Mouse (Mus musculus): ENCODE measurements around the gene Gm13285. TPM values are rescaled to one million over a fixed set of nuclear protein-coding genes. Genes with fewer than 3 reads are reported as not detected.

The Gm13285 gene
- polyA plus RNA-seq, 1 experiment from 2014 or later, result 0.25 TPM

- ATAC-seq, result no peak
- H3K4me3 ChIP-seq (ENCODE audit: low read depth, low read length), result no peak overlapping the region
- TF ChIP-seq EP300 (IDR thresholded peaks at IDR 0.05; ENCODE audit: low read depth) (no peak), CTCF (IDR thresholded peaks at IDR 0.05; ENCODE audit: low read depth) (peak; percentile 51)
- no peaks in the 10 kb centered on the region for H3K27me3 ChIP-seq (ENCODE audit: insufficient read depth, low read length)
- 28% methylated on average over 3 of the region's 3 CpGs for WGBS (ENCODE audit: insufficient replicate concordance)
- H3K4me2 ChIP-seq (ENCODE audit: low read depth, low read length), result no peak overlapping the region
- no peaks in the 10 kb centered on the region for H3K9me3 ChIP-seq (ENCODE audit: low read length)
- H3K9ac ChIP-seq (replicated peaks), result no peak overlapping the region
- H3K36me3 ChIP-seq (replicated peaks; ENCODE audit: insufficient read depth, low read length), result no peaks in the 10 kb centered on the region
- DNase-seq, result no peak
- no peaks in the 10 kb centered on the region for H3K4me1 ChIP-seq (ENCODE audit: insufficient read depth)
- no peak overlapping the region for H3K27ac ChIP-seq (ENCODE audit: low read depth)
Measured at GRCm38 (mm10) chr4:88838828-88839227, 39.4 kb downstream of the Gm13285 start.

- H3K27ac ChIP-seq (ENCODE audit: low read depth), result no peak overlapping the region
- H3K36me3 ChIP-seq (replicated peaks; ENCODE audit: insufficient read depth, low read length), result no peaks in the 10 kb centered on the region
- H3K4me1 ChIP-seq (ENCODE audit: insufficient read depth), result no peaks in the 10 kb centered on the region
- ATAC-seq, result no peak
- H3K27me3 ChIP-seq (ENCODE audit: insufficient read depth, low read length), result no peaks in the 10 kb centered on the region
- H3K4me2 ChIP-seq (ENCODE audit: low read depth, low read length), result no peak overlapping the region
- no peak overlapping the region for H3K4me3 ChIP-seq (ENCODE audit: low read depth, low read length)
- H3K9ac ChIP-seq (replicated peaks), result no peak overlapping the region
- H3K9me3 ChIP-seq (ENCODE audit: low read length), result no peaks in the 10 kb centered on the region
- WGBS (ENCODE audit: insufficient replicate concordance), result 45% methylated on average over 3 of the region's 3 CpGs
- DNase-seq, result no peak
- TF ChIP-seq EP300 (IDR thresholded peaks at IDR 0.05; ENCODE audit: low read depth) (no peak), CTCF (IDR thresholded peaks at IDR 0.05; ENCODE audit: low read depth) (no peak)
Measured at GRCm38 (mm10) chr4:88840058-88840457, 40.6 kb downstream of the Gm13285 start.

DNA sequence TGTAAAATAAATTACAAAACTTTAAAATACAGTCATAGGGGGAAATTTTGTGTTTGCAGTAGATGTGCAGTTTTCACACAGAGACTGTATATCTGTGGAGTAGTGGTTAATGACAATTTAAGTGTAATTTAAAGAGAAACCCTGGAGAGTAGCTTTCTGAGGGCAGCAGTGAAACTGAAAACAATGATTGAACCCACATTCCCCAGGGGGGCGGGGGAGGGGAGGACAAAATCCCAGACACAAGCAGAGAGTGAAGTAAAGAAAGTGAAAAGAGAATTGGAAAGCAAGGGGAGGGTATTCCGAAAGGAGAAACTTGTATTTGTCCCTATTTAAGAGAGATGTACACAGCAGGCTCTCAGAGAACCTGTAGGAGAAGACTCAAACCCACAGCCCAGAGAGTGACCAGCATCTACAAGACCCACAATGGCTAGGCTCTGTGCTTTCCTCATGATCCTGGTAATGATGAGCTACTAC is 42.0 kb downstream of the Gm13285 start, which contains the start of gene Ifna4:
Gene Ifna4, plus strand, starts transcription at position 424 of the 474 bp plus-strand sequence.
- no peak within 1 kb of the TSS for H3K9ac ChIP-seq (replicated peaks)
- H3K4me2 ChIP-seq (ENCODE audit: low read depth, low read length), result no peak within 1 kb of the TSS
- no peak for TF ChIP-seq CTCF (IDR thresholded peaks at IDR 0.05; ENCODE audit: low read depth)
- no peak for TF ChIP-seq EP300 (IDR thresholded peaks at IDR 0.05; ENCODE audit: low read depth)
- H3K4me3 ChIP-seq (ENCODE audit: low read depth, low read length), result no peak within 1 kb of the TSS
- H3K27me3 ChIP-seq (ENCODE audit: insufficient read depth, low read length), result no peaks in the 10 kb centered on the region
- no peaks in the 10 kb centered on the region for H3K36me3 ChIP-seq (replicated peaks; ENCODE audit: insufficient read depth, low read length)
- no peak for ATAC-seq
- no peak within 1 kb of the TSS for H3K27ac ChIP-seq (ENCODE audit: low read depth)
- H3K9me3 ChIP-seq (ENCODE audit: low read length), result no peaks in the 10 kb centered on the region
- no peak for DNase-seq
- WGBS (ENCODE audit: insufficient replicate concordance), result 63% methylated on average over 2 of the region's 2 CpGs
- H3K4me1 ChIP-seq (ENCODE audit: insufficient read depth), result no peaks in the 10 kb centered on the region

- no peak for DNase-seq
- TF ChIP-seq EP300 (IDR thresholded peaks at IDR 0.05; ENCODE audit: low read depth), result no peak
- TF ChIP-seq CTCF (IDR thresholded peaks at IDR 0.05; ENCODE audit: low read depth), result no peak; the same call in 1 of the 2 replicates
- 29% methylated on average over 2 of the region's 2 CpGs for WGBS (ENCODE audit: insufficient replicate concordance)
Measured at GRCm38 (mm10) chr4:88845334-88845733, 45.9 kb downstream of the Gm13285 start.

GRCm38 (mm10) chr4:88849698-88850097 is 50.2 kb downstream of the Gm13285 start, which contains the start of gene Ifna1:
Ifna1 (plus strand) TSS chr4:88850087.
- no peak for DNase-seq

More at GRCm38 (mm10) chr4:88845334-88845733, 45.9 kb downstream of the Gm13285 start:
- Histone ChIP-seq H3K9me3 (ENCODE audit: low read length) (no peaks in the 10 kb centered on the region), H3K27ac (ENCODE audit: low read depth) (no peak overlapping the region), H3K9ac (replicated peaks) (no peak overlapping the region), H3K4me1 (ENCODE audit: insufficient read depth) (no peaks in the 10 kb centered on the region), H3K4me3 (ENCODE audit: low read depth, low read length) (no peak overlapping the region), H3K4me2 (ENCODE audit: low read depth, low read length) (no peak overlapping the region), H3K27me3 (ENCODE audit: insufficient read depth, low read length) (no peaks in the 10 kb centered on the region), H3K36me3 (replicated peaks; ENCODE audit: insufficient read depth, low read length) (no peaks in the 10 kb centered on the region)
- ATAC-seq, result no peak

More at GRCm38 (mm10) chr4:88849698-88850097, 50.2 kb downstream of the Gm13285 start, which contains the start of gene Ifna1:
- Histone ChIP-seq H3K4me1 (ENCODE audit: insufficient read depth) (no peaks in the 10 kb centered on the region), H3K9me3 (ENCODE audit: low read length) (no peaks in the 10 kb centered on the region), H3K36me3 (replicated peaks; ENCODE audit: insufficient read depth, low read length) (no peaks in the 10 kb centered on the region), H3K9ac (replicated peaks) (no peak within 1 kb of the TSS), H3K27me3 (ENCODE audit: insufficient read depth, low read length) (no peaks in the 10 kb centered on the region), H3K4me3 (ENCODE audit: low read depth, low read length) (no peak within 1 kb of the TSS), H3K27ac (ENCODE audit: low read depth) (no peak within 1 kb of the TSS), H3K4me2 (ENCODE audit: low read depth, low read length) (no peak within 1 kb of the TSS)
- ATAC-seq, result no peak
- WGBS (ENCODE audit: insufficient replicate concordance), result 33% methylated on average over 1 of the region's 1 CpGs
- no peak for TF ChIP-seq EP300 (IDR thresholded peaks at IDR 0.05; ENCODE audit: low read depth)
- TF ChIP-seq CTCF (IDR thresholded peaks at IDR 0.05; ENCODE audit: low read depth), result no peak

Other genes starting within 250 kb of the Gm13285 start
- not detected in 2 replicates for gene Ifna15, start 241.4 kb upstream of the Gm13285 start, polyA plus RNA-seq (2015; fragmentation: Nextera tagmentation; extraction: Ambion mirVana)
- not detected in 2 replicates for gene Ifna14, start 227.9 kb upstream of the Gm13285 start, polyA plus RNA-seq (2015; fragmentation: Nextera tagmentation; extraction: Ambion mirVana)
- gene Ifna9, start 207.3 kb upstream of the Gm13285 start, polyA plus RNA-seq (2015; fragmentation: Nextera tagmentation; extraction: Ambion mirVana), result not detected in 2 replicates
- not detected in 2 replicates for gene Ifna12, start 196.3 kb upstream of the Gm13285 start, polyA plus RNA-seq (2015; fragmentation: Nextera tagmentation; extraction: Ambion mirVana)
- gene C87499, start 165.3 kb upstream of the Gm13285 start, polyA plus RNA-seq (2015; fragmentation: Nextera tagmentation; extraction: Ambion mirVana), result not detected in 2 replicates
- gene Ifna13, start 155.2 kb upstream of the Gm13285 start, polyA plus RNA-seq (2015; fragmentation: Nextera tagmentation; extraction: Ambion mirVana), result not detected in 2 replicates
- not detected in 2 replicates for gene Ifna16, start 122.7 kb upstream of the Gm13285 start, polyA plus RNA-seq (2015; fragmentation: Nextera tagmentation; extraction: Ambion mirVana)
- gene Ifna2, start 115.8 kb upstream of the Gm13285 start, polyA plus RNA-seq (2015; fragmentation: Nextera tagmentation; extraction: Ambion mirVana), result not detected in 2 replicates
- not detected in 2 replicates for gene Ifnab, start 108.3 kb upstream of the Gm13285 start, polyA plus RNA-seq (2015; fragmentation: Nextera tagmentation; extraction: Ambion mirVana)
- 0.15 and 0.22 TPM in 2 replicates for gene Gm26566, start 77.9 kb upstream of the Gm13285 start, polyA plus RNA-seq (2015; fragmentation: Nextera tagmentation; extraction: Ambion mirVana)
- 18.6 and 20.1 TPM in 2 replicates for gene Klhl9, start 77.2 kb upstream of the Gm13285 start, polyA plus RNA-seq (2015; fragmentation: Nextera tagmentation; extraction: Ambion mirVana)
- gene Gm13271, start 44.8 kb upstream of the Gm13285 start, polyA plus RNA-seq (2015; fragmentation: Nextera tagmentation; extraction: Ambion mirVana), result not detected in 2 replicates
- gene Gm13283, start 39.5 kb upstream of the Gm13285 start, polyA plus RNA-seq (2015; fragmentation: Nextera tagmentation; extraction: Ambion mirVana), result 0.13 TPM in 1 of 2 replicates, not detected in the other
- gene Gm13290, start 25.8 kb upstream of the Gm13285 start, polyA plus RNA-seq (2015; fragmentation: Nextera tagmentation; extraction: Ambion mirVana), result not detected in 2 replicates
- not detected in 2 replicates for gene Gm13289, start 22.7 kb upstream of the Gm13285 start, polyA plus RNA-seq (2015; fragmentation: Nextera tagmentation; extraction: Ambion mirVana)
- gene Gm13272, start 19.8 kb upstream of the Gm13285 start, polyA plus RNA-seq (2015; fragmentation: Nextera tagmentation; extraction: Ambion mirVana), result not detected in 2 replicates
- not detected in 2 replicates for gene Ifnz, start 17.5 kb upstream of the Gm13285 start, polyA plus RNA-seq (2015; fragmentation: Nextera tagmentation; extraction: Ambion mirVana)
- gene Gm13276, start 14.0 kb upstream of the Gm13285 start, polyA plus RNA-seq (2015; fragmentation: Nextera tagmentation; extraction: Ambion mirVana), result not detected in 2 replicates
- gene Gm13277, start 11.0 kb upstream of the Gm13285 start, polyA plus RNA-seq (2015; fragmentation: Nextera tagmentation; extraction: Ambion mirVana), result not detected in 2 replicates
- gene Gm13278, start 8.1 kb upstream of the Gm13285 start, polyA plus RNA-seq (2015; fragmentation: Nextera tagmentation; extraction: Ambion mirVana), result not detected in 2 replicates
- not detected in 2 replicates for gene Gm13275, start 5.2 kb upstream of the Gm13285 start, polyA plus RNA-seq (2015; fragmentation: Nextera tagmentation; extraction: Ambion mirVana)
- gene Gm13279, start 2.3 kb upstream of the Gm13285 start, polyA plus RNA-seq (2015; fragmentation: Nextera tagmentation; extraction: Ambion mirVana), result not detected in 2 replicates
- not detected in 2 replicates for gene Gm13287, start 3.6 kb downstream of the Gm13285 start, polyA plus RNA-seq (2015; fragmentation: Nextera tagmentation; extraction: Ambion mirVana)
- not detected in 2 replicates for gene Gm13288, start 5.9 kb downstream of the Gm13285 start, polyA plus RNA-seq (2015; fragmentation: Nextera tagmentation; extraction: Ambion mirVana)
- gene Ifna7, start 16.6 kb downstream of the Gm13285 start, polyA plus RNA-seq (2015; fragmentation: Nextera tagmentation; extraction: Ambion mirVana), result not detected in 2 replicates
- not detected in 2 replicates for gene Ifna11, start 20.3 kb downstream of the Gm13285 start, polyA plus RNA-seq (2015; fragmentation: Nextera tagmentation; extraction: Ambion mirVana)
- not detected in 2 replicates for gene Ifna6, start 27.8 kb downstream of the Gm13285 start, polyA plus RNA-seq (2015; fragmentation: Nextera tagmentation; extraction: Ambion mirVana)
- gene Ifna5, start 35.9 kb downstream of the Gm13285 start, polyA plus RNA-seq (2015; fragmentation: Nextera tagmentation; extraction: Ambion mirVana), result not detected in 2 replicates
- not detected in 2 replicates for gene Ifna4, start 42.2 kb downstream of the Gm13285 start, polyA plus RNA-seq (2015; fragmentation: Nextera tagmentation; extraction: Ambion mirVana)
- not detected in 2 replicates for gene Ifna1, start 50.4 kb downstream of the Gm13285 start, polyA plus RNA-seq (2015; fragmentation: Nextera tagmentation; extraction: Ambion mirVana)
- not detected in 2 replicates for gene Ifne, start 80.5 kb downstream of the Gm13285 start, polyA plus RNA-seq (2015; fragmentation: Nextera tagmentation; extraction: Ambion mirVana)